Mouse (Mus musculus): ENCODE measurements around the gene Cherp.

- no peak for TF ChIP-seq CTCF (conservative IDR thresholded peaks at IDR 0.05; ENCODE audit: insufficient read depth, insufficient read length, low read depth, low read length)
- no peak for TF ChIP-seq POLR2A (IDR thresholded peaks at IDR 0.05; ENCODE audit: low read depth, low read length)
Observed at GRCm38 (mm10) chr8:72451516-72451915, 23.5 kb downstream of the Cherp start.

Measured in kidney, adult 2 months (tissue).